Mouse (Mus musculus) kidney, adult 2 months (tissue): ENCODE measurements around the gene Ift172. TPM values are rescaled to one million over a fixed set of nuclear protein-coding genes. Genes with fewer than 3 reads are reported as not detected.

Experiments
- DNase-seq: peaks from one replicate; pipeline ENCODE4 v3.0.0; 2021
- H3K27ac ChIP-seq: fragments of 200-500 bp; 2 replicates; pipeline ENCODE4 v1.5.1; 2012; ENCODE audit warnings: low read depth, low read length, control low read depth, inconsistent platforms; ENCODE audit not compliant: insufficient read depth
- H3K27me3 ChIP-seq: fragments of 200-500 bp; replicated peaks from 2 replicates; pipeline ENCODE4 v1.6.1; 2012; ENCODE audit warnings: mild to moderate bottlenecking, moderate library complexity, low read length, inconsistent platforms; ENCODE audit not compliant: control insufficient read depth, insufficient read depth
- H3K36me3 ChIP-seq: fragments of 200-500 bp; 2 replicates; pipeline ENCODE4 v1.6.1; 2012; ENCODE audit warnings: mild to moderate bottlenecking, moderate library complexity, low read length, inconsistent platforms; ENCODE audit not compliant: control insufficient read depth, insufficient read depth
- H3K4me1 ChIP-seq: fragments of 200-500 bp; 2 replicates; pipeline ENCODE4 v1.6.1; 2011; ENCODE audit warnings: low read length; ENCODE audit not compliant: control insufficient read depth, insufficient read depth
- H3K4me3 ChIP-seq: fragments of 200-500 bp; 2 replicates; pipeline ENCODE4 v1.5.1; 2011; ENCODE audit warnings: mild to moderate bottlenecking, low read depth, low read length, control low read depth; ENCODE audit not compliant: insufficient read depth
- CTCF ChIP-seq: fragments of 200-500 bp; conservative IDR thresholded peaks from 2 replicates; pipeline ENCODE4 v1.5.1; 2011; ENCODE audit warnings: low read depth, mild to moderate bottlenecking, control low read depth, low read length, moderate library complexity, mixed read lengths; ENCODE audit not compliant: insufficient read depth, insufficient read length
- POLR2A ChIP-seq: fragments of 200-500 bp; IDR thresholded peaks from one replicate; pipeline ENCODE4 v1.6.1; 2011; ENCODE audit warnings: low read depth, low read length, control low read depth
- WGBS: fragments of 180-500 bp; shearing (Covaris S2); methylation state at CpG from one replicate; pipeline ENCODE4 v1.1.7; 2018; 5-methylcytosine and 5-hydroxymethylcytosine counted together
- polyA plus RNA-seq: library from polyadenylated mRNA; depleted of rRNA; stranded (reverse); fragments of >200 nt; gene quantifications from 2 replicates; pipeline ENCODE4 v1.2.3, GENCODE M21; 2012

The Ift172 gene
- polyA plus RNA-seq, 1 experiment, result 34.2 TPM

- 63% methylated on average over 8 of the region's 8 CpGs for whole genome bisulfite sequencing
- no peaks in the 10 kb centered on the region for H3K36me3 ChIP-seq
- H3K4me3 ChIP-seq, result no peak overlapping the region
- no peaks in the 10 kb centered on the region for H3K27me3 ChIP-seq
- H3K27ac ChIP-seq, result no peak overlapping the region
- DNase-seq, result no peak
- no peak for TF ChIP-seq POLR2A
- TF ChIP-seq CTCF, result no peak
- no peaks in the 10 kb centered on the region for H3K4me1 ChIP-seq
These were observed 10.9 kb upstream of the Ift172 start for GRCm38 (mm10) chr5:31301866-31302265.

GRCm38 (mm10) chr5:31298486-31298885 lies 7.6 kb upstream of the Ift172 start:
- Histone ChIP-seq H3K4me3 (no peak overlapping the region), H3K27ac (no peak overlapping the region), H3K27me3 (no peaks in the 10 kb centered on the region), H3K36me3 (no peaks in the 10 kb centered on the region), H3K4me1 (no peaks in the 10 kb centered on the region)
- 54% methylated on average over 2 of the region's 2 CpGs for WGBS
- DNase-seq, result no peak
- no peak for TF ChIP-seq POLR2A
- TF ChIP-seq CTCF, result no peak

DNA sequence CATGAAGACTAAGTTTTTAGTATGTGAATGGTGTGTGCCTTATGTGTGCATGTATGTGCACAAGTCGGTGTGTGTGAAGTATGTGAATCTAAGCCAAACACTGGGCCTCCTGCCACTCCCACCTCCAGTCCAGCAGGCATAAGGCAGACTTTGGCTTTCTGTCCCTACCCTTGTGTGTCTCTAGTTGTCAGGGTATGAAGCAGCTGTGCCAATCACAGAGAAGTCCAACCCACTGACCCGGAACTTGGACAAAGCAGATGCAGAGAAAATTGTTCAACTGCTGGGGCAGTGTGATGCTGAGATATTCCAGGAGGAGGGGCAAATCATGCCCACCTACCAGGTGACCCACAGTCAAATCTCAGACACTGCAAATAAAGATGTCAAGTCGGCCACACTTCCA lies 7.1 kb upstream of the Ift172 start:
- Histone ChIP-seq H3K27me3 (no peaks in the 10 kb centered on the region), H3K36me3 (no peaks in the 10 kb centered on the region), H3K27ac (no peak overlapping the region), H3K4me3 (no peak overlapping the region), H3K4me1 (no peaks in the 10 kb centered on the region)
- DNase-seq, result peak; percentile 50
- TF ChIP-seq POLR2A (no peak), CTCF (no peak)
- WGBS, result 58% methylated on average over 3 of the region's 3 CpGs

DNA sequence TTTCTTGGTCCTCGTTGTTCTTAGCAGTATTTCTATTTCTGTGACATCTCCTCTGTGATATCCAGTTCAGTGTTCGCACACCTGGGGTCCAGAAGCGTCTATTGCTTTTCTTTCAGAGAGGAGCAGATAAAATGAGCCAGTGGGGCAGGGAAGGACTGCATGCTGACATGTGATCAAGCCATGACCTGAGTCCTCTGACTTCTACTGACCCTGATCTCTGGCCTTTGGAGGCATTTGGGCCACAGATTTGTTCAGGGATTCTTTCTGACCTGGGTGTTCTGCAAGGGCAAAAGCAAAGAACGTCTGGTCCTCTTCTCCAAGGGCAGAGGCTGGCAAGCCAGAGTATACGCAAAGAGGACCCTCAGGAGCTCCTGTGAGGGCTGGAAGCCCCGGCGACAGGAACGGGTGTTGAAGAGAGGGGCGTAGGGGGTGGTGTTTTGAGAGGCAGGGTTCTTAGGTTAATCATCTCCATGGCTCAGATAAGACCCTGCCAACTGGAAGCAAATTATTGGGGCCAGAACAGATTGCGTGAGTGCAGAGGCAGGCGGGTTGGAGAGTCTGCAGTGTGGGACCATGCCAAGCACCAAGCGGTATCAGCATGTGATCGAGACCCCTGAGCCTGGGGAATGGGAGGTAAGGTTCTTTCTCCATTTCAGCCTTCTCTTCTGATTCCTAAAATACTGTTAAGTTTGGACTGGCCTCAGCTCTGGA lies 6.3 kb upstream of the Ift172 start, which contains the start of gene Gckr:
TSS of gene Gckr (plus strand) at position 397 of the 711 bp plus-strand sequence.
- Histone ChIP-seq H3K4me3 (no peak within 1 kb of the TSS), H3K27me3 (no peaks in the 10 kb centered on the region), H3K27ac (no peak within 1 kb of the TSS), H3K36me3 (no peaks in the 10 kb centered on the region), H3K4me1 (no peaks in the 10 kb centered on the region)
- no peak for DNase-seq
- no peak for TF ChIP-seq POLR2A
- TF ChIP-seq CTCF, result no peak
- WGBS, result 80% methylated on average over 13 of the region's 13 CpGs

DNA sequence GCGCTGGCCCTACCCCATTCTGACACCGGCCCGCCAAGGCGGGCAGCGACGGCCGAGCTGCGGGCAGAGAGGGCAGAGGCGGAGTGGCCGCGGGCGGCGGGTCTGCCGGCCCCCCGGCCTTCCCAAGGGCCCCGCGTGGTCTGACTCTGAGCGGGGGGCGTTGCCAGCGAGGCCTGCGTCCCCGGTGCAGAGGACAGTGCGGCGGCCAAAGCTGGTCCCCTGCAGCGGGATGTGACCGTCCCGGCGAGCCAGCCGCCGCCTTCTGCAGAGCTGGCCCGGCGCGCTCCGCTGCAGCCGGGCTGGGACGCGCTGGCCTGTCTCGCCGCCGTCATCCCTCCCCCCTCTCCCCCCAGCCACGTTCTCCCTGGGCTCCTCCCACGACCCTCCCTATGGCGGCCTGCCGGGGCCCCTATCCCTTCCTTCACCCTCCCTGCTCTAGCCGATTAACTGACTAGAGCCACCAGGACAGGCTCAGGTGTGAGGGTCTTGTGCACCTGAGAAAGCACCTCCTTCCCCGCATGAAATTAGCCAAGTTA lies 4.8 kb upstream of the Ift172 start, which contains the start of gene Fndc4:
TSS of gene Fndc4 (minus strand) at position 475 of the 536 bp plus-strand sequence.
- Histone ChIP-seq H3K27me3 (no peaks in the 10 kb centered on the region), H3K4me1 (no peaks in the 10 kb centered on the region; the same call in 1 of the 2 replicates), H3K27ac (no peak within 1 kb of the TSS), H3K36me3 (no peaks in the 10 kb centered on the region), H3K4me3 (peak within 1 kb of the TSS; percentile 51)
- no peak for TF ChIP-seq CTCF
- TF ChIP-seq POLR2A, result no peak
- DNase-seq, result peak; percentile 13
- under 1% methylated on average over 46 of the region's 46 CpGs for WGBS

GRCm38 (mm10) chr5:31294964-31295605 lies 4.2 kb upstream of the Ift172 start:
- H3K36me3 ChIP-seq, result no peaks in the 10 kb centered on the region
- H3K27me3 ChIP-seq, result no peaks in the 10 kb centered on the region
- H3K4me1 ChIP-seq, result no peaks in the 10 kb centered on the region; the same call in 1 of the 2 replicates
- DNase-seq, result no peak
- no peak for TF ChIP-seq POLR2A
- WGBS, result 12% methylated on average over 29 of the region's 29 CpGs
- H3K4me3 ChIP-seq, result peak overlapping the region; percentile 51
- H3K27ac ChIP-seq, result no peak overlapping the region

- Histone ChIP-seq H3K4me3 (peak overlapping the region; percentile 55), H3K36me3 (peaks cover 2% of the 10 kb centered on the region; the same call in 1 of the 2 replicates), H3K4me1 (no peaks in the 10 kb centered on the region; the same call in 1 of the 2 replicates), H3K27ac (peak overlapping the region; percentile 40), H3K27me3 (no peaks in the 10 kb centered on the region)
- no peak for DNase-seq
- TF ChIP-seq CTCF (no peak), POLR2A (no peak)
- WGBS, result 1% methylated on average over 9 of the region's 9 CpGs
These were observed 409 bp upstream of the Ift172 start for GRCm38 (mm10) chr5:31291361-31291688.
